In genomic region chr2:167903242-167903952, GRCm38 (mm10) we compare ENCODE assay signal across 21 mouse cellular contexts. TPM values are rescaled to one million over a fixed set of nuclear protein-coding genes. Genes with fewer than 3 reads are reported as not detected.
DNase-seq lines count a peak whose midpoint lies in the region; ATAC-seq lines count a peak whose summit lies in the region.
"Had no signal": no experiment of that assay in that cellular context is flagged by ENCODE, and none has a peak within 500 bp of the region (broad histone marks: within the 10 kb centered on the region; RNA-seq: fewer than 3 reads in every experiment).

No protein-coding gene starts in this region.

- no peak for ATAC-seq in midbrain, embryonic 11.5 days (ENCODE audit: low FRiP score)
- no peak for ATAC-seq in midbrain, embryonic 14.5 days (ENCODE audit: low FRiP score, low TSS enrichment)
- ATAC-seq: activated CD4-positive, CD25-positive, alpha-beta regulatory T cell, adult 4 months; forebrain, embryonic 16.5 days had no signal

- H3K4me3 ChIP-seq in midbrain, embryonic 11.5 days (ENCODE audit: low read depth, low read length) = no peak overlapping the region
- H3K4me3 ChIP-seq in midbrain, embryonic 14.5 days (replicated peaks; ENCODE audit: low read depth, low read length) = no peak overlapping the region
- H3K4me3 ChIP-seq: embryonic facial prominence, embryonic 12.5 days; forebrain, embryonic 12.5 days; heart, embryonic 15.5 days; hindbrain, embryonic 13.5 days had no signal

- H3K9ac ChIP-seq in midbrain, embryonic 11.5 days (ENCODE audit: low read length) = no peak overlapping the region
- H3K9ac ChIP-seq in midbrain, embryonic 14.5 days (replicated peaks; ENCODE audit: low read length) = no peak overlapping the region
- H3K9ac ChIP-seq: embryonic facial prominence, embryonic 12.5 days; forebrain, embryonic 12.5 days; heart, embryonic 15.5 days; hindbrain, embryonic 13.5 days had no signal

- H3K36me3 ChIP-seq in midbrain, embryonic 11.5 days (ENCODE audit: control insufficient read depth, insufficient read depth, low read length) = no peaks in the 10 kb centered on the region
- no peaks in the 10 kb centered on the region for H3K36me3 ChIP-seq in midbrain, embryonic 14.5 days (ENCODE audit: control insufficient read depth, insufficient read depth, low read length)
- H3K36me3 ChIP-seq: embryonic facial prominence, embryonic 12.5 days; forebrain, embryonic 12.5 days; heart, embryonic 15.5 days; hindbrain, embryonic 13.5 days had no signal

- 81% methylated on average over 11 of the region's 11 CpGs for WGBS in midbrain, embryonic 11.5 days
- WGBS in midbrain, embryonic 14.5 days = 86% methylated on average over 11 of the region's 11 CpGs

- peak; percentile 28 for DNase-seq in kidney, postnatal 10 days
- no peak for DNase-seq in kidney, adult 9 months
- DNase-seq in midbrain, embryonic 11.5 days (ENCODE audit: low spot score, missing footprints) = peak; percentile 71
- no peak for DNase-seq in midbrain, embryonic 14.5 days
- DNase-seq in lung, postnatal 36 days = peak; percentile 63
- no peak for DNase-seq in left cerebral cortex, adult 8-10 months (ENCODE audit: low spot score in 2 of 2)
- DNase-seq in layer of hippocampus, adult 18-20 months (ENCODE audit: low spot score in 2 of 2) = no peak
- DNase-seq: adrenal gland, postnatal 14 days; cerebellum, adult 11-12 months; cerebellum, adult 9-10 months; cerebellum, postnatal 25 days; gastrocnemius, postnatal 36 days; heart, adult 11 months; heart, postnatal 14 days had no signal

- H3K27me3 ChIP-seq in midbrain, embryonic 11.5 days (ENCODE audit: control insufficient read depth, insufficient read depth, low read length) = no peaks in the 10 kb centered on the region
- no peaks in the 10 kb centered on the region for H3K27me3 ChIP-seq in midbrain, embryonic 14.5 days (ENCODE audit: control insufficient read depth, insufficient read depth, low read length)

- no peak overlapping the region for H3K4me2 ChIP-seq in midbrain, embryonic 11.5 days
- no peak overlapping the region for H3K4me2 ChIP-seq in midbrain, embryonic 14.5 days (ENCODE audit: low read length)
- H3K4me2 ChIP-seq: embryonic facial prominence, embryonic 12.5 days; forebrain, embryonic 12.5 days; heart, embryonic 11.5 days; heart, embryonic 15.5 days; hindbrain, embryonic 13.5 days had no signal

- no peaks in the 10 kb centered on the region for H3K4me1 ChIP-seq in midbrain, embryonic 11.5 days (ENCODE audit: control insufficient read depth, insufficient read depth, low read length)
- no peaks in the 10 kb centered on the region for H3K4me1 ChIP-seq in midbrain, embryonic 14.5 days (ENCODE audit: control insufficient read depth, insufficient read depth, low read length)

- H3K27ac ChIP-seq in midbrain, embryonic 11.5 days (ENCODE audit: low read depth, low read length) = no peak overlapping the region
- H3K27ac ChIP-seq in midbrain, embryonic 14.5 days (replicated peaks; ENCODE audit: low read depth, low read length) = no peak overlapping the region
- H3K27ac ChIP-seq: embryonic facial prominence, embryonic 12.5 days; forebrain, embryonic 12.5 days; heart, embryonic 15.5 days; hindbrain, embryonic 13.5 days had no signal

- H3K9me3 ChIP-seq in midbrain, embryonic 11.5 days (ENCODE audit: control insufficient read depth, low read length) = no peaks in the 10 kb centered on the region
- no peaks in the 10 kb centered on the region for H3K9me3 ChIP-seq in midbrain, embryonic 14.5 days (ENCODE audit: control insufficient read depth, low read length)
- H3K9me3 ChIP-seq: embryonic facial prominence, embryonic 12.5 days; forebrain, embryonic 12.5 days; heart, embryonic 15.5 days; hindbrain, embryonic 13.5 days had no signal

RNA-seq across cellular contexts. Expression of gene Ptpn1, which starts 28.5 kb away (rescaled TPM):
- 89.8 and 92.6 TPM in 2 replicates for polyA plus RNA-seq in midbrain, embryonic 11.5 days (2014; fragmentation: Nextera tagmentation; extraction: Ambion mirVana)
- 53.1 and 81.9 TPM in 2 replicates for polyA plus RNA-seq in midbrain, embryonic 14.5 days (2014; fragmentation: Nextera tagmentation; extraction: Ambion mirVana)
- 10 to 100 TPM; 40.0 to 54.9 (median 50.1) TPM for total RNA-seq in left cerebral cortex, adult 8-10 months (2022)
- total RNA-seq in layer of hippocampus, adult 18-20 months (2021) = 10 to 100 TPM; 64.8 to 68.8 TPM

Comparison
In these comparisons a context has a peak if more than half of its experiments do, and no peak if none do; other contexts are left out.
1. DNase-seq: peak in kidney, postnatal 10 days (single experiment), midbrain, embryonic 11.5 days (single experiment) and lung, postnatal 36 days (single experiment); none in kidney, adult 9 months (single experiment), midbrain, embryonic 14.5 days (single experiment), left cerebral cortex, adult 8-10 months (0 of 2) and layer of hippocampus, adult 18-20 months (0 of 2).